Mouse (Mus musculus) erythroblast, embryonic 14.5 days (primary cell): ENCODE measurements around the gene Lpin2.

Source experiments
- GATA1 ChIP-seq: IDR thresholded peaks from 2 replicates; pipeline ENCODE4 v1.6.1; 2012; ENCODE audit warnings: low read length, inconsistent platforms, mixed read lengths
- TAL1 ChIP-seq: IDR thresholded peaks from 3 replicates; pipeline ENCODE4 v1.6.1; 2012; ENCODE audit warnings: low read length, inconsistent platforms, mixed read lengths

DNA sequence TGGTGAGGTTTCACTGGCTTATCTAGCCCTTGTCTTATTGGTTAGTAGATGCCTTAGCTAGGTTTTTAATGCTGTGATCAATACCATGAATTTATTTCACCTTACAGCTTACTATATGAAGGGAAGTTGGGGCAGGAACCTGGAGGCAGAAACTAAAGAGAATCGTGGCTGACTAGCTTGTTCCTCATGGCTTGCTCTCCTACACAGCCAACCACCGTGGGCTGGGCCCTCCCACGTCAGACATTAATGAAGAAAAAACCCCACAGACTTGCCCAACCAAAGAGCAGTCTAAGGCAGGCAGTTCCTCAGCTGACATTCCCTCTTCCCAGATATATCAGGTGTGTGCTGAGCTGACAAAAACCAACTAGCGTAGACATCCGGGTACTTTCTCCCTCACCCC lies 41.3 kb downstream of the Lpin2 start:
- TF ChIP-seq GATA1 (no peak), TAL1 (no peak)
